Mouse (Mus musculus) stomach, embryonic 14.5 days (tissue): ENCODE data around the gene Tmem30a. TPM values are rescaled to one million over a fixed set of nuclear protein-coding genes. Genes with fewer than 3 reads are reported as not detected.

Experiments used
- ATAC-seq: fragments of 200-750 bp; cut with Nextera tagmentation; 2 replicates; pipeline ENCODE4 v1.8.0; 2017; ENCODE audit warnings: low read depth, moderate TSS enrichment; ENCODE audit not compliant: insufficient number of reproducible peaks, insufficient read depth, low FRiP score
- H3K27ac ChIP-seq: fragments of 300-500 bp; sonication (generic); 2 replicates; pipeline ENCODE4 v1.5.1; 2014; ENCODE audit warnings: mild to moderate bottlenecking, low read length, moderate library complexity, mixed read lengths
- H3K27me3 ChIP-seq: fragments of 300-500 bp; sonication (generic); 2 replicates; pipeline ENCODE4 v1.6.1; 2014; ENCODE audit warnings: low read length, control low read depth, mixed read lengths; ENCODE audit not compliant: control insufficient read depth, insufficient read depth
- H3K36me3 ChIP-seq: fragments of 300-500 bp; sonication (generic); 2 replicates; pipeline ENCODE4 v1.6.1; 2014; ENCODE audit warnings: mild to moderate bottlenecking, control low read depth, low read length, moderate library complexity, mixed read lengths; ENCODE audit not compliant: control insufficient read depth, insufficient read depth
- H3K4me1 ChIP-seq: fragments of 300-500 bp; sonication (generic); 2 replicates; pipeline ENCODE4 v1.6.1; 2014; ENCODE audit warnings: low read length, control low read depth, mixed read lengths; ENCODE audit not compliant: control insufficient read depth, insufficient read depth
- H3K4me2 ChIP-seq: fragments of 300-500 bp; sonication (generic); replicated peaks from 2 replicates; pipeline ENCODE4 v1.6.1; 2014; ENCODE audit warnings: low read depth, low read length, control low read depth
- H3K4me3 ChIP-seq: fragments of 300-500 bp; sonication (generic); 2 replicates; pipeline ENCODE4 v1.5.1; 2014; ENCODE audit warnings: low read depth, low read length, control low read depth
- H3K9ac ChIP-seq: fragments of 300-500 bp; sonication (generic); replicated peaks from 2 replicates; pipeline ENCODE4 v1.6.1; 2014; ENCODE audit warnings: low read depth, mild to moderate bottlenecking, control low read depth, low read length, moderate library complexity, mixed read lengths
- H3K9me3 ChIP-seq: fragments of 300-500 bp; sonication (generic); 2 replicates; pipeline ENCODE4 v1.6.1; 2016; ENCODE audit warnings: low read depth, low read length, control low read depth; ENCODE audit not compliant: control insufficient read depth
- WGBS: fragments of 180-500 bp; shearing (Covaris S2); extraction: QIAGEN DNeasy Blood & Tissue Kit; methylation state at CpG from one replicate; pipeline ENCODE4 v1.1.7; 2014; 5-methylcytosine and 5-hydroxymethylcytosine counted together
- polyA plus RNA-seq: library from polyadenylated mRNA; unstranded; fragments of >200 nt; fragmentation: Nextera tagmentation; extraction: Ambion mirVana; gene quantifications from 2 replicates; pipeline ENCODE4 v1.2.1, GENCODE M21; 2014

Gene Tmem30a
- polyA plus RNA-seq, 1 experiment from 2014 or later: 64.6 TPM

DNA sequence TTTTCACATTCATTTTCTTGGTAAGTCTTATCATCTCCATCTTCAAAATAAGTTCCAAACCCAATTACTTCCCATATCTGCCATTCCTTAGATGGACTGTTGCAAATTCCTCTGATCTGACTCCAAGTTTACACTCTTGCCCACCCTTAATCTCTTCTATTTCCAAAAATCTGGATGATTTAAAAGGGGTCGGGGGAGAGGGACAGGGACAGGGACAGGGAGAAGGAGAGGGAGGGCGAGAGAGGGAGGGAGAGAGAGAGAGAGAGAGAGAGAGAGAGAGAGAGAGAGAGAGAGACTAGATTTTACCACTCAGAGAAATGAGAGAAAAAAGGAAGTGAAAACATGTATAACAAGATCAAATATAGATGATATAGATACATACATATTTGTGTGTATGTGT, 30.5 kb upstream of the Tmem30a start:
- no peaks in the 10 kb centered on the region for H3K36me3 ChIP-seq
- no peak overlapping the region for H3K27ac ChIP-seq
- H3K4me2 ChIP-seq: no peak overlapping the region
- no peaks in the 10 kb centered on the region for H3K27me3 ChIP-seq
- H3K4me3 ChIP-seq: no peak overlapping the region
- no peaks in the 10 kb centered on the region for H3K9me3 ChIP-seq
- no peak overlapping the region for H3K9ac ChIP-seq
- 71% methylated on average over 2 of the region's 2 CpGs for WGBS
- H3K4me1 ChIP-seq: no peaks in the 10 kb centered on the region
- ATAC-seq: no peak

GRCm38 (mm10) chr9:79823438-79823837, 30.1 kb upstream of the Tmem30a start:
- no peaks in the 10 kb centered on the region for H3K27me3 ChIP-seq
- no peaks in the 10 kb centered on the region for H3K36me3 ChIP-seq
- H3K4me2 ChIP-seq: no peak overlapping the region
- H3K9me3 ChIP-seq: no peaks in the 10 kb centered on the region
- 76% methylated on average over 4 of the region's 4 CpGs for WGBS
- H3K4me1 ChIP-seq: no peaks in the 10 kb centered on the region
- no peak overlapping the region for H3K4me3 ChIP-seq
- ATAC-seq: no peak
- H3K27ac ChIP-seq: no peak overlapping the region
- H3K9ac ChIP-seq: no peak overlapping the region

GRCm38 (mm10) chr9:79816464-79816863, 23.2 kb upstream of the Tmem30a start:
- no peak for ATAC-seq

GRCm38 (mm10) chr9:79816013-79816412, 22.7 kb upstream of the Tmem30a start:
- H3K9me3 ChIP-seq: no peaks in the 10 kb centered on the region; the same call in 1 of the 2 replicates
- no peak overlapping the region for H3K4me3 ChIP-seq
- H3K36me3 ChIP-seq: no peaks in the 10 kb centered on the region
- H3K27ac ChIP-seq: no peak overlapping the region
- no peaks in the 10 kb centered on the region for H3K27me3 ChIP-seq
- no peak for ATAC-seq
- 94% methylated on average over 11 of the region's 11 CpGs for WGBS
- H3K4me1 ChIP-seq: no peaks in the 10 kb centered on the region
- no peak overlapping the region for H3K9ac ChIP-seq
- H3K4me2 ChIP-seq: no peak overlapping the region

More at GRCm38 (mm10) chr9:79816464-79816863, 23.2 kb upstream of the Tmem30a start:
- Histone ChIP-seq H3K4me3 (no peak overlapping the region), H3K9ac (no peak overlapping the region), H3K4me2 (no peak overlapping the region), H3K27ac (no peak overlapping the region), H3K4me1 (no peaks in the 10 kb centered on the region), H3K36me3 (no peaks in the 10 kb centered on the region), H3K9me3 (no peaks in the 10 kb centered on the region; the same call in 1 of the 2 replicates), H3K27me3 (no peaks in the 10 kb centered on the region)
- WGBS: 89% methylated on average over 5 of the region's 5 CpGs

- Histone ChIP-seq H3K27me3 (no peaks in the 10 kb centered on the region), H3K4me1 (no peaks in the 10 kb centered on the region), H3K36me3 (no peaks in the 10 kb centered on the region), H3K27ac (no peak overlapping the region), H3K4me3 (no peak overlapping the region), H3K9me3 (no peaks in the 10 kb centered on the region; the same call in 1 of the 2 replicates), H3K4me2 (no peak overlapping the region), H3K9ac (no peak overlapping the region)
- ATAC-seq: no peak
- WGBS: 87% methylated on average over 4 of the region's 4 CpGs
Observed at GRCm38 (mm10) chr9:79814592-79814991, 21.3 kb upstream of the Tmem30a start.

GRCm38 (mm10) chr9:79810969-79811902, 17.9 kb upstream of the Tmem30a start:
- no peaks in the 10 kb centered on the region for H3K4me1 ChIP-seq
- no peak for ATAC-seq
- no peak overlapping the region for H3K4me2 ChIP-seq
- 71% methylated on average over 11 of the region's 11 CpGs for WGBS
- no peaks in the 10 kb centered on the region for H3K36me3 ChIP-seq
- no peak overlapping the region for H3K4me3 ChIP-seq
- no peak overlapping the region for H3K27ac ChIP-seq
- no peak overlapping the region for H3K9ac ChIP-seq
- H3K9me3 ChIP-seq: no peaks in the 10 kb centered on the region
- H3K27me3 ChIP-seq: no peaks in the 10 kb centered on the region

DNA sequence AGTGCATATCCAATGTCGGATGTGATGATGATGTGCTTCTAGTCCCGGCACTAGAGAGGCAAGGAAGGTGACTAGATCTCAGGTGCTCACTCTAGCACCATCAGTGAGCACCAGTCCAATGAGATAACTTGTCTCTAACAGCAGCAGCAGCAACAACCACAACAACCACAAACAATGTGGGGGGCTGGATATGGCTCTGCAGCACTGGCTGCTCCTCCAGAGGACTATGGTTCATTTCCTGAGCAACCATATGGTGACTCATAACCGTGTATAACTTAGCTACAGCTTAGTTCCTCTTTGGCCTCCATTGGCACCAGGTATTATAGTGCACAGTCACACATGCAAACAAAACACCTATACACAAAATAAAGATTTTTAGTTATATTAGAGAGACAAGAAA, 17.2 kb upstream of the Tmem30a start:
- WGBS: 76% methylated on average over 3 of the region's 3 CpGs
- H3K27me3 ChIP-seq: no peaks in the 10 kb centered on the region
- no peak overlapping the region for H3K4me3 ChIP-seq
- H3K36me3 ChIP-seq: no peaks in the 10 kb centered on the region
- H3K27ac ChIP-seq: no peak overlapping the region
- H3K4me1 ChIP-seq: no peaks in the 10 kb centered on the region
- ATAC-seq: no peak
- H3K9ac ChIP-seq: no peak overlapping the region
- no peak overlapping the region for H3K4me2 ChIP-seq
- no peaks in the 10 kb centered on the region for H3K9me3 ChIP-seq

DNA sequence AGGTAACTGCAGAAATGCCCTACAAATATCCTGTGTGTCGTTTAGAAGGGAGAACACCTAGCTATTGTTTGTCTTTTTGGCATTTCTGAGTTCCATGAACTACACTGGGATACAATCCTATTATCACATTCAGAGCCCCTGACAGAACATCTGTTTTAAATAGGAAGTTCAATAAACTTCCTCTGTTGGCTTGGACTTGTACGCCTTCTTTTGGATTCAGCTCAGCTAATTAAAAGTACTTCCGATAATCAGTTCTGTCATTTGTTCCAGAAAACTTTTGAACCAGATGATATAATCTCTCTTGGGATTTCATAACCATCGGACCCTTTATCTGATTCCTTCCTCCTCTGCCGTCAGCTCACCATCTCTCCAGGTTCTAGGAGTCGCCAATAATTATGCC, 16.1 kb upstream of the Tmem30a start:
- Histone ChIP-seq H3K4me2 (no peak overlapping the region), H3K36me3 (no peaks in the 10 kb centered on the region), H3K4me3 (no peak overlapping the region)

More for the DNA sequence above, 16.1 kb upstream of the Tmem30a start:
- Histone ChIP-seq H3K9ac (no peak overlapping the region), H3K27me3 (no peaks in the 10 kb centered on the region), H3K27ac (no peak overlapping the region), H3K9me3 (no peaks in the 10 kb centered on the region), H3K4me1 (no peaks in the 10 kb centered on the region)
- WGBS: 64% methylated on average over 6 of the region's 6 CpGs
- no peak for ATAC-seq
